Mouse (Mus musculus) kidney, postnatal 0 days (tissue): ENCODE results near the gene Ttc21b. TPM values are rescaled to one million over a fixed set of nuclear protein-coding genes. Genes with fewer than 3 reads are reported as not detected.

ENCODE experiments used
- ATAC-seq: fragments of 200-750 bp; cut with Nextera tagmentation; replicated peaks from 2 replicates; pipeline ENCODE4 v1.8.0; 2017; ENCODE audit warnings: low read depth, moderate number of reproducible peaks, moderate TSS enrichment, moderate library complexity; ENCODE audit not compliant: low FRiP score
- DNase-seq: peaks from one replicate; pipeline ENCODE4 v3.0.0-alpha.2; 2016; ENCODE audit warnings: low spot score
- H3K27ac ChIP-seq: fragments of 300-500 bp; sonication (generic); 2 replicates; pipeline ENCODE4 v1.5.1; 2014; ENCODE audit warnings: mild to moderate bottlenecking
- H3K27me3 ChIP-seq: fragments of 300-500 bp; sonication (generic); 2 replicates; pipeline ENCODE4 v1.6.1; 2014; ENCODE audit warnings: low read length, mixed read lengths; ENCODE audit not compliant: insufficient read depth
- H3K36me3 ChIP-seq: fragments of 300-500 bp; sonication (generic); 2 replicates; pipeline ENCODE4 v1.6.1; 2014; ENCODE audit warnings: low read length, mixed read lengths; ENCODE audit not compliant: insufficient read depth
- H3K4me1 ChIP-seq: fragments of 300-500 bp; sonication (generic); replicated peaks from 2 replicates; pipeline ENCODE4 v1.6.1; 2014; ENCODE audit warnings: antibody characterized with exemption, low read length, mixed read lengths; ENCODE audit not compliant: insufficient read depth
- H3K4me2 ChIP-seq: fragments of 300-500 bp; sonication (generic); 2 replicates; pipeline ENCODE4 v1.6.1; 2014; ENCODE audit warnings: mild to moderate bottlenecking, low read length, moderate library complexity, mixed read lengths
- H3K4me3 ChIP-seq: fragments of 300-500 bp; sonication (generic); replicated peaks from 2 replicates; pipeline ENCODE4 v1.5.1; 2014; ENCODE audit warnings: low read depth, low read length
- H3K9ac ChIP-seq: fragments of 300-500 bp; sonication (generic); 2 replicates; pipeline ENCODE4 v1.6.1; 2014; ENCODE audit warnings: low read depth, low read length
- H3K9me3 ChIP-seq: fragments of 300-500 bp; sonication (generic); replicated peaks from 2 replicates; pipeline ENCODE4 v1.6.1; 2016; ENCODE audit warnings: low read length, inconsistent platforms, mixed read lengths
- CTCF ChIP-seq: IDR thresholded peaks from 2 replicates; pipeline ENCODE4 v1.5.1; 2016; ENCODE audit warnings: antibody characterized with exemption, low read depth, mild to moderate bottlenecking, moderate library complexity
- WGBS: fragments of 180-500 bp; shearing (Covaris S2); extraction: QIAGEN DNeasy Blood & Tissue Kit; methylation state at CpG from one replicate; pipeline ENCODE4 v1.1.7; 2014; 5-methylcytosine and 5-hydroxymethylcytosine counted together
- polyA plus RNA-seq: library from polyadenylated mRNA; unstranded; fragments of >200 nt; fragmentation: Nextera tagmentation; extraction: Ambion mirVana; gene quantifications from 2 replicates; pipeline ENCODE4 v1.2.1, GENCODE M21; 2015

The Ttc21b gene
- polyA plus RNA-seq, 1 experiment from 2014 or later, result 9.6 TPM

GRCm38 (mm10) chr2:66187520-66187919, 68.9 kb downstream of the Ttc21b start:
- ATAC-seq (peak; percentile 63; the same call in 1 of the 2 replicates), DNase-seq (no peak)
- Histone ChIP-seq H3K9ac (no peak overlapping the region), H3K4me2 (no peak overlapping the region), H3K4me1 (0 out of 2 replicates have a peak, but pooled peaks cover 3% of the 10 kb centered on the region), H3K36me3 (no peaks in the 10 kb centered on the region), H3K27ac (peak overlapping the region; percentile 25; the same call in 1 of the 2 replicates), H3K4me3 (no peak overlapping the region), H3K9me3 (no peaks in the 10 kb centered on the region), H3K27me3 (no peaks in the 10 kb centered on the region)
- 54% methylated on average over 6 of the region's 6 CpGs for WGBS
- TF ChIP-seq CTCF, result no peak

- H3K9ac ChIP-seq, result no peak overlapping the region
- no peaks in the 10 kb centered on the region for H3K27me3 ChIP-seq
- peak; percentile 72 for TF ChIP-seq CTCF
- no peak overlapping the region for H3K4me2 ChIP-seq
- no peak overlapping the region for H3K27ac ChIP-seq
- no peaks in the 10 kb centered on the region for H3K36me3 ChIP-seq
- H3K4me3 ChIP-seq, result no peak overlapping the region
- no peaks in the 10 kb centered on the region for H3K9me3 ChIP-seq
- ATAC-seq (peak; percentile 88), DNase-seq (peak; percentile 53)
- H3K4me1 ChIP-seq, result no peaks in the 10 kb centered on the region
- 81% methylated on average over 7 of the region's 7 CpGs for WGBS
Measured at GRCm38 (mm10) chr2:66184431-66185164, 71.8 kb downstream of the Ttc21b start.

GRCm38 (mm10) chr2:66180293-66180692, 76.1 kb downstream of the Ttc21b start:
- Histone ChIP-seq H3K27me3 (no peaks in the 10 kb centered on the region), H3K4me1 (no peaks in the 10 kb centered on the region), H3K36me3 (no peaks in the 10 kb centered on the region), H3K9ac (no peak overlapping the region), H3K4me3 (no peak overlapping the region), H3K4me2 (peak overlapping the region; percentile 5; the same call in 1 of the 2 replicates), H3K27ac (no peak overlapping the region), H3K9me3 (no peaks in the 10 kb centered on the region)
- peak; percentile 85 for DNase-seq
- 18% methylated on average over 10 of the region's 10 CpGs for WGBS
- ATAC-seq, result no peak; the same call in 1 of the 2 replicates
- TF ChIP-seq CTCF, result no peak

GRCm38 (mm10) chr2:66179782-66180181, 76.6 kb downstream of the Ttc21b start:
- no peak overlapping the region for H3K4me3 ChIP-seq
- ATAC-seq, result no peak
- WGBS, result 50% methylated on average over 10 of the region's 10 CpGs

GRCm38 (mm10) chr2:66178848-66179215, 77.6 kb downstream of the Ttc21b start:
- Histone ChIP-seq H3K4me3 (no peak overlapping the region), H3K9ac (no peak overlapping the region), H3K36me3 (no peaks in the 10 kb centered on the region), H3K9me3 (no peaks in the 10 kb centered on the region), H3K27me3 (no peaks in the 10 kb centered on the region), H3K27ac (no peak overlapping the region), H3K4me2 (no peak overlapping the region), H3K4me1 (no peaks in the 10 kb centered on the region)
- whole genome bisulfite sequencing, result 79% methylated on average over 5 of the region's 5 CpGs
- TF ChIP-seq CTCF, result no peak
- DNase-seq, result no peak
- no peak for ATAC-seq

More at GRCm38 (mm10) chr2:66179782-66180181, 76.6 kb downstream of the Ttc21b start:
- Histone ChIP-seq H3K27me3 (no peaks in the 10 kb centered on the region), H3K4me2 (no peak overlapping the region), H3K9ac (no peak overlapping the region), H3K36me3 (no peaks in the 10 kb centered on the region), H3K27ac (no peak overlapping the region), H3K9me3 (no peaks in the 10 kb centered on the region), H3K4me1 (no peaks in the 10 kb centered on the region)
- peak; percentile 36 for DNase-seq
- no peak for TF ChIP-seq CTCF

- ATAC-seq (no peak), DNase-seq (no peak)
- H3K4me1 ChIP-seq, result no peaks in the 10 kb centered on the region
- no peaks in the 10 kb centered on the region for H3K9me3 ChIP-seq
- H3K4me3 ChIP-seq, result no peak overlapping the region
- H3K27ac ChIP-seq, result no peak overlapping the region
- H3K9ac ChIP-seq, result no peak overlapping the region
- H3K27me3 ChIP-seq, result no peaks in the 10 kb centered on the region
- no peak overlapping the region for H3K4me2 ChIP-seq
- 70% methylated on average over 9 of the region's 9 CpGs for WGBS
- TF ChIP-seq CTCF, result no peak
- H3K36me3 ChIP-seq, result no peaks in the 10 kb centered on the region
Measured at GRCm38 (mm10) chr2:66177886-66178847, 78.2 kb downstream of the Ttc21b start.
